Mouse (Mus musculus) megakaryocyte progenitor cell, adult 5-6 weeks (primary cell): Measurements from ENCODE around the gene Dusp5. TPM values are rescaled to one million over a fixed set of nuclear protein-coding genes. Genes with fewer than 3 reads are reported as not detected.
A peak's percentile ranks its signal among the peaks of the same experiment; 100 is the strongest.

Source experiments
- ATAC-seq: replicated peaks from 2 replicates; pipeline ENCODE4 v1.8.0; 2016; ENCODE audit warnings: mild to moderate bottlenecking, moderate TSS enrichment, inconsistent platforms; ENCODE audit not compliant: poor library complexity
- total RNA-seq, 2 experiments: library from RNA; stranded (forward) in 1 of 2; stranded (reverse) in 1 of 2; fragments of 157-497, 149-512 nt in 1 of 2; fragments of 200-1000 nt in 1 of 2; gene quantifications; 2 replicates each; pipeline versions ENCODE4 v1.2.3 to v1.2.4; 2015 to 2017

Gene Dusp5
- total RNA-seq, 2 experiments from 2014 or later: 6.0 to 6.8 TPM

- no peak for ATAC-seq
These were observed 10.4 kb downstream of the Dusp5 start for GRCm38 (mm10) chr19:53539296-53539695.

DNA sequence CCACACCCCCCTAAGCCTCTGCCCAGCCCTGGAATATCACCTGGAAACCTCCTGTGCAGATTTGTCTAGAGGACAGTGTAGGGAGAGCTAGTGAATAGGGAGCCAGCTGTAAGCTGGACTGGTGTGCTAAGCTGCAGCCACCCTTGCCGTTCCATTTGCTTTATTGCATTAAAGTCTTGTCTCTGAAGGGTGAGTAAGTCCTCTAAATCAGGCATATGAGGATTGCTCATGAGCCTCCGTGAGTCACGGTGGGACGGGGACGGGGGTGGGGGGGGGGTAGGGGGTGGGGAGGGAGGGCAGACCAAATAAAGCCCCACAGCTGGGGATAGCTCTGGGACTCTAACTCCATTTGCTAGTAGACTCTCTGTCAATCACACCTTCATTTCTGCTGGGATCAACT lies 14.7 kb downstream of the Dusp5 start:
- no peak for ATAC-seq

DNA sequence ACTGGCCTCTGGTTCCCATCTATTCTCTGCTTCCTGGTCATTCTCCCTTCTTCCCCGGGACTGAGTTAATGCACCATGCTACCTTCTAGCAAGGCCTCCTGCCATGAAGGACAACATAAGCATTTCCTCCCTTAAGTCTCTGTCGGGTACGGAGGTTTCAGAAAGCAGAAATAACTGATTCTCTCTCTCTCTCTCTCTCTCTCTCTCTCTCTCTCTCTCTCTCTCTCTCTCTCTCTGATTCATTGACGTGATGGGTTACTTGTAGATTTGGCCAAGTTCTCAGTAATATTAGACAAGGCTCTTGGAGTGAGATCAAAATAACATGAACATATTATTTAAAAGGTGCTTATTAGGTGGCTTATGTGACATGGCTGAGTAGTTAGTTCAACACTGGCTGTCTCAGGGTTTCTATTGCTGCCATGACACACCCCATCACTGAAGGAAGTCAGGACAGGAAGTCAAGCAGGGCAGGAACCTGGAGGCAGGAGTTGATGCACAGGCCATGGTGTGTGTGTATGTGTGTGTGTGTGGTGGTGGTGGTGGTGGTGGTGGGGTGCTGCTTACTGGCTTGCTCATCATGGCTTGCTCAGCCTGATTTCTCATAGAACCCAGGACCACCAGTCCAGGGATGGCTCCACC lies 16.1 kb downstream of the Dusp5 start:
- no peak for ATAC-seq

GRCm38 (mm10) chr19:53547597-53547996 lies 18.7 kb downstream of the Dusp5 start:
- peak; percentile 66 for ATAC-seq

- no peak for ATAC-seq
These were observed 22.1 kb downstream of the Dusp5 start for GRCm38 (mm10) chr19:53550972-53551371.

DNA sequence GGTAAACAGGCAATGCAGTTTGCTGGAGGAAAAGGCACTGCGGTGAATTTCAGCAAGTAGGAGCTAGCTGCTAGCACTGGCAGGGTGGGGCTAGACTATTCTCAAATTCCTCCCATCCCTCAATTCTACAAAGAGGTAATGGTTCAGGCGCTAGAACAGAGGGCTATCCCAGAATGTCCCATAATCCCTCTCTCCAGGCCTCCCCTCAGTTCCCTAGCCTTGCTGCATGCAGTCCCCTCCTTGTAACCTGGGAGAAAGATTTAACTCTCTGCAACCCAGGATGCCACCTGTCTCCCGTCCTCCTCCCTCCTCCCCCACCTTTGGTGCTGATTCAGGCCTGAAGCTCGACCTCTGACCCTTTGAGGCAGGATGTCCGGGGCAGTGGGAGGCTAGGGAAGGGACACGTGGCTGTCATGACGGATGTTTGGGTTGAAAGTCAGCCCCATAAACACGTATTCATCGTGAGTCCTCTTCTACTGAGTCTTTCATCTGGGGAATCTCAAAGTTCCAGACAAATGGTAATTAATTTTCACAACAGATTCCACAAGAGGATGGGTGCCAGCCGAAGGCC lies 23.4 kb downstream of the Dusp5 start:
- no peak for ATAC-seq

- ATAC-seq: no peak
These were observed 23.9 kb downstream of the Dusp5 start for GRCm38 (mm10) chr19:53552795-53553194.

- ATAC-seq: peak; percentile 40; the same call in 1 of the 2 replicates
These were observed 25.5 kb downstream of the Dusp5 start for GRCm38 (mm10) chr19:53554402-53554801.

GRCm38 (mm10) chr19:53554981-53555616 lies 26.2 kb downstream of the Dusp5 start:
- ATAC-seq: 0 out of 2 replicates have a peak, but pooled peaks have one; percentile 10

GRCm38 (mm10) chr19:53556841-53557240 lies 27.9 kb downstream of the Dusp5 start:
- ATAC-seq: no peak

GRCm38 (mm10) chr19:53557267-53557936 lies 28.5 kb downstream of the Dusp5 start:
- peak; percentile 70 for ATAC-seq

DNA sequence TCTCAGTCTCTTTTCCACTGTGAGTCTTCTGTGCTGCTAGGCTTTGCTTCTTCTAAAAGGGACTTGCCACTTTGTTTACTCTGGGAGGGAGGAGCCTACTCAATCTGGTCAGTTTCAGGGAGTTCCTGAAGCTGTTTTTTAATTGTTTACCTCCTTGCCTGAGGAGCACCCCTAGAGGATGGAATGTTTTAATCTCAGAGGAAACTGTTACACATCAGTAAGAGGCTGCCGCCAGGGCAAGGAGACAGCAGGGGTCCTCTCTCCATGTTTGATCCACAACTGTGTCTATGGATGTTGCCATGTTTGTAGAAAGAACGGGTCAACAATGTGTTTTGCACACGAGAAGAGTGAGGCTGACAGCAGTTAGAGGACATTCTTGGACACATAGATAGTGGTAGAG lies 31.5 kb downstream of the Dusp5 start:
- ATAC-seq: no peak

DNA sequence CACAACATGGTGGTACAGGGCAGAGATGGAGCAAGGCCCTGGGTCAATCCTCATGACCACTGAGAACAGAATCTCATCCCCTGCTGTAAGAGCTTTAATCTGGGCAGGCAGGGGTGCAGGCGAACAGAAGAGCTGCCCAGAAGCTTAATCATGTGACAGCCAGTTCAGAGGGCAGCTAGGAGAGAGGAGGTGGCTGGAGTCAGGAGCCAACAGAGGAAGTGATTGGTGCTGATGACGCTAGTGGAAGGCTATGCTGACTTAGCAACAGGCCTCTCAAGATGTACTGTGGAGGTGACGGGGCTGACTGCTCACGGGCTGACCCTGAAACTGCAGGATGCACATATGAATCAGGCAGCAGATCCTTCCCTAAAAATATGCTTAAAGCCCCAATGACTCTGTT lies 35.3 kb downstream of the Dusp5 start:
- no peak for ATAC-seq

DNA sequence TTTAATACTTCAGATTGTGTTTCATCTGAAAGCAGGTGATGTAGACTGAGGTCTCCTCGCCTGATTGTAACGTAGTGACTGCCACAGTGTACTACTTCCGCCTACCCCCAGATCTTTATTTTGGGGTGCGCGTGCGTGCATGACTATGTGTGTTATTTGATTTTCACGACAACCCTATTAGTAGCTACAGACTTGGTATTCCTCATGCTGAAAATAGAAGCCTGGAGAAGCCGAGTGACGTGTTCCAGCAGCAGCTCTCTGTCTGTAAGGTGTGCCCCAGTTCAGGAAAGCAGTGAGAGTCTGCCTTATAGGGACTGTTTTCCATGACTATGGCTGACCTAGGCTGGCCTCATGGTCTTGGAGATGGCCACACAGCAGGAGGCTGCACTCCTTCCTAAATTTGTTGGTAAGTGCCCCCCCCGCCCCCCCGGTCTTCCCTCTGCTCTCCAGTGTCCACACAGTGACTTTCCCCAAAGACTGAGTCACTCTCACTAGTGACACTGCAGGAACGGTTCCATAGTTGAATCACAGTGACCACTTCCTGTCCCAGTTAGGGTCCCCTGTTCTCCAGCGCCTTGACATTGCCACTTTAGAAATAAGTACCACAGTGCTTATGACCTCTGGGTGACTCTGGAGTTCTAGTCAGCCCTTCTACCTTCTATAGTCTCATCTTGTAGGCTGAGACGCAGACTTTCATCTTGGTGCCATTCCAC lies 36.8 kb downstream of the Dusp5 start:
- ATAC-seq: peak; percentile 88

DNA sequence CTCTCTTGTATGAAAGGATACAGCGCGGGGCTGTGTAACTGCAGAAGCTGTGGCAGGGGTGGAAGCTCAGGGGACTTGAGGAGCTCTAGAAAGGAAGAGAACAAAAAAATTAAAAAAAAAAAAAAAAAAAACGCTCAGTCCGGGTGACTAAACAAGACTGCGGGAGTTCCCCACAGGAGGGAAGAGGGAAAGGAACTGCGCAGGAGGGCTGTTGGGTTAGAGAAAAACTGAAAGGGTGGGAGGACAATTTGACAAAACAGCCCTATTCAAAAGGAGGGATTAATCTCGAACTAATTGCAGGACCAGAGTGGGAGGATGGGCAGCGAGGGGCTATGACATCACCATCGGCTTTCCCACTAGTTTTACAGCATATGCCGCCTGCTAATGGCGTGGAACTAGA lies 39.0 kb downstream of the Dusp5 start:
- ATAC-seq: peak; percentile 20; the same call in 1 of the 2 replicates

DNA sequence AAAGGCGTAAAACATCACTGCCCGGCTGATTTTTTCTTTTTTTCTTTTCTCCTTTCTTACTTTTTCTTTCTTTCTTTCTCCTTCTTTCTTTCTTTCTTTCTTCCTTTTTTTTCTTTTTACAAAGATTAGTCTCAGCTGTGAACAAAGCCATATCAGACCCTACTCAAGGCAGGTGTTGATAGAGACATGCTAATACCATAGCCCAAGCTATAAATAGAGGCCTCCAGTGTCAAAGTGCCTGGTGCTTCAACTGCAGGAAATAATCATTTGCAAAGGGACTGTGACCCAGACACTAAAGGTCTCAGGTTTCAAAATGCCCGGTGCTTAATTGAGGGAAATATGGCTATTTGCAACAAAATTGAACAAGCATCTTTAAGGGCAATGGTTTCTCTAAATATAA lies 39.6 kb downstream of the Dusp5 start:
- ATAC-seq: no peak

DNA sequence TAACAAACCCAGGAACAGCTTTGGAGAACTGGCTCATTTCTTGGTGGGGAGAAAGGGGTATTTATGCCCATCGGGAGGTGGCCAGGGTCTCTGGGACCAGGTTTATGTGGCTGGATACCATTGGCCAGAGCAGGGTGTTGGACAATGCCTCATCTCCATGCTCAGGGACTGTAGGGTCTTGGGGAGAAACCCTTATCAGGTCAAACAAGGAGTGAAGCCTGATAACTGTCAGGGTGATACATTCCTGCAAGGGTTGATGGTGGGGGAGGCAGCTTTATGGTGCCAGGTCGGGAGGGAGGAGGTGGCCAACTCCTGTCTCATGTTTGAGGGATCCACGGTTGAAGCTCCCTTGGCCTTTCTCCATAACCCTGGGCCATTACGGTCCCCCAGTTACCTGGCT lies 42.1 kb downstream of the Dusp5 start:
- ATAC-seq: no peak

DNA sequence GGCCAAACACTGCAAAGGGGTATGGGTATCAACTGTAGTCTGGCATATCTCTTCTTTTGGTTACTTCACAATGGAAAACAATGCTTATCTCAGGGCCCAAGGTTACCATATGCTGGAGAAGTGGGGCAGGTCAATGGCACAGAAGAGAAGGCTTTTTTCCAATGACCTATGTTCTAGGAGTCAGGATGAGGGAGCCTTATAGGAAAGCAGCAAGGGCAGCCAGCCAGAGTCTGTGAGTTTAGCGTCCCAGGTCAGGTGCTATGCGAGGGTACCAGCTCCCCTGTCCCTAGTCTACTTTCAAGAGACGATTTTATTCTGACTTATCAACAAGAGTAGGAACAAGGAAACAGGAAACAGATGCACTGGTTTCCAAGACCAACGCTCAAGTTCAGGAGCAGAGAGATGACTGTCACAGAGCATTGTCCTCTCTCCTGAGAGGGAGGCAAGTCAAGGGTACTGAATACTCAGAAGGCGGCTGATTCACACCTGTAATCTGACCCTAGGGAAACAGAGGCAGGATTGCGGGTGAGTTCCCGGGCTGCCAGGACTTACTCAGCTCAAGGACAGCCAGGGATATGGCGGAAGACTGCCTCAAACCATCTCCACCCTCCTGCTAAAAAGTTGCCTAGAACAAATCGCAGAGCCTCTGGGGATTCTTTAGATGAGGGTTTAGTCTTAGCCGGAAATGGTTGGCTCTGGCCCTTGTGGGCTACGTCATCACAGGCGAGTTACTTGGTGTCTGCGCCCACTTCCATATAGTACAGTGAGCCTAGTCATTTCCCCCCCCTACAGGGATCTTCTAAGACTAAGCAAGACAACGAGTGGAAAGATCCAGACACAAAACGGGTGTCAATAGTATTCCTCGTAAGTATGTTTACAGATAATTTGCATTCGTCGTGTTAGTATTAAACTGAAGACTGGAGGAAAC lies 42.9 kb downstream of the Dusp5 start:
- peak; percentile 53 for ATAC-seq

DNA sequence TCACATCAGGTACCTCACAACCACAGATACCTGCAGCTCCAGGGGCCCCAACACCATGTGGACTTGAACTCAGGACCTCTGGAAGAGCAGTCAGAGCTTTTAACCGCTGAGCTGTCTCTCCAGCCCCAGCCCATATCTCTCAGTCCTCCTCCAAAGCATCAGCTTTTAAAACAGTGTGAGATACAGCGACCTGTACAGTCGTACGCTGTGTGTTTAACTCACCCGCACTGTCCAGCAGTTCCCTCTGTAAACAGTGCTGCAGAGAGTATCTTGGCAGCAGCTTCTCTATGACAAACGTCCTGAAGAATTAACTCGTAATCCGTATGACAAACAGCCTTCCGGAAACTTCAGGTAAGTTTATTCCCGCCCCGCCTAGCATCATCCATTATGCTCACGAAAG lies 43.7 kb downstream of the Dusp5 start:
- ATAC-seq: no peak

- no peak for ATAC-seq
These were observed 44.2 kb downstream of the Dusp5 start for GRCm38 (mm10) chr19:53573151-53573550.
